Mouse (Mus musculus) MEL (cell line): ENCODE measurements around the gene Dlgap1. TPM values are rescaled to one million over a fixed set of nuclear protein-coding genes. Genes with fewer than 3 reads are reported as not detected.

Source experiments
- DNase-seq: peaks from one replicate; pipeline ENCODE4 v3.0.0; 2011; ENCODE audit warnings: low read depth, low spot score
- H3K27ac ChIP-seq: 2 replicates; pipeline ENCODE4 v1.5.1; 2012; ENCODE audit warnings: low read depth, mild to moderate bottlenecking, control low read depth, low read length, moderate library complexity; ENCODE audit not compliant: control insufficient read depth
- H3K27me3 ChIP-seq, 2 experiments: fragments of 150-350 bp in 1 of 2; sonication (generic) in 1 of 2; 2 replicates each; pipeline ENCODE4 v1.6.1; 2012; ENCODE audit warnings: low read length in 2 of 2, mild to moderate bottlenecking in 2 of 2, improper control_type of control experiment in 1 of 2, moderate library complexity in 1 of 2; ENCODE audit not compliant: insufficient read depth in 2 of 2, control insufficient read depth in 1 of 2
- H3K36me3 ChIP-seq, 2 experiments: 2 replicates each; pipeline ENCODE4 v1.6.1; 2012 to 2014; ENCODE audit warnings: low read length in 2 of 2, improper control_type of control experiment in 1 of 2, inconsistent platforms in 1 of 2, mild to moderate bottlenecking in 1 of 2; ENCODE audit not compliant: insufficient read depth in 2 of 2, control insufficient read depth in 1 of 2
- H3K4me1 ChIP-seq, 2 experiments: fragments of 150-350 bp in 1 of 2; sonication (generic) in 1 of 2; 2 replicates each; pipeline ENCODE4 v1.6.1; 2012; ENCODE audit warnings: low read length in 2 of 2, improper control_type of control experiment in 1 of 2, mild to moderate bottlenecking in 1 of 2; ENCODE audit not compliant: insufficient read depth in 2 of 2, control insufficient read depth in 1 of 2
- H3K4me3 ChIP-seq, 2 experiments: fragments of 150-350 bp in 1 of 2; sonication (generic) in 1 of 2; 2 replicates each; pipeline ENCODE4 v1.5.1; 2012; ENCODE audit warnings: low read depth in 2 of 2, low read length in 2 of 2, mild to moderate bottlenecking in 2 of 2, moderate library complexity in 2 of 2, control low read depth in 1 of 2, improper control_type of control experiment in 1 of 2; ENCODE audit not compliant: control insufficient read depth in 1 of 2, insufficient read depth in 1 of 2
- H3K79me2 ChIP-seq: 2 replicates; pipeline ENCODE4 v1.6.1; 2012; ENCODE audit warnings: mild to moderate bottlenecking, low read length, moderate library complexity; ENCODE audit not compliant: control insufficient read depth, poor library complexity, insufficient read depth
- H3K9ac ChIP-seq: 2 replicates; pipeline ENCODE4 v1.6.1; 2012; ENCODE audit warnings: low read depth, mild to moderate bottlenecking, control low read depth, low read length, moderate library complexity; ENCODE audit not compliant: control insufficient read depth, poor library complexity, severe bottlenecking
- H3K9me3 ChIP-seq: fragments of 150-350 bp; sonication (generic); replicated peaks from 2 replicates; pipeline ENCODE4 v1.6.1; 2012; ENCODE audit warnings: mild to moderate bottlenecking, low read length, improper control_type of control experiment, moderate library complexity; ENCODE audit not compliant: insufficient read depth
- CHD1 ChIP-seq: IDR thresholded peaks from 2 replicates; pipeline ENCODE4 v1.6.1; 2012; ENCODE audit warnings: low read depth, mild to moderate bottlenecking, inconsistent platforms, low read length, improper control_type of control experiment
- CTCF ChIP-seq, 3 experiments: IDR thresholded peaks in 2 of 3; conservative IDR thresholded peaks in 1 of 3; 2 replicates each; pipeline ENCODE4 v1.5.1; 2011 to 2012; ENCODE audit warnings: low read length in 3 of 3, low read depth in 2 of 3, mild to moderate bottlenecking in 2 of 3, improper control_type of control experiment in 1 of 3, inconsistent platforms in 1 of 3, mixed read lengths in 1 of 3, moderate library complexity in 1 of 3; ENCODE audit not compliant: control insufficient read depth in 1 of 3, insufficient read depth in 1 of 3, poor library complexity in 1 of 3, severe bottlenecking in 1 of 3
- ETS1 ChIP-seq: IDR thresholded peaks from 2 replicates; pipeline ENCODE4 v1.6.1; 2012; ENCODE audit warnings: low read depth, mild to moderate bottlenecking, inconsistent platforms, low read length, improper control_type of control experiment, moderate library complexity
- GABPA ChIP-seq: IDR thresholded peaks from 2 replicates; pipeline ENCODE4 v1.6.1; 2012; ENCODE audit warnings: low read depth, mild to moderate bottlenecking, inconsistent platforms, low read length, improper control_type of control experiment, moderate library complexity
- GATA1 ChIP-seq: IDR thresholded peaks from 2 replicates; pipeline ENCODE4 v1.6.1; 2011; ENCODE audit warnings: low read depth, low read length, improper control_type of control experiment
- HCFC1 ChIP-seq: IDR thresholded peaks from 2 replicates; pipeline ENCODE4 v1.6.1; 2012; ENCODE audit warnings: low read depth, mild to moderate bottlenecking, inconsistent platforms, low read length, improper control_type of control experiment, moderate library complexity
- JUND ChIP-seq: IDR thresholded peaks from 2 replicates; pipeline ENCODE4 v1.6.1; 2011; ENCODE audit warnings: low read depth, mild to moderate bottlenecking, improper control_type of control experiment, low read length
- MAFK ChIP-seq: IDR thresholded peaks from 2 replicates; pipeline ENCODE4 v1.6.1; 2011; ENCODE audit warnings: low read depth, mild to moderate bottlenecking, low read length, improper control_type of control experiment, borderline replicate concordance
- MAX ChIP-seq: IDR thresholded peaks from 2 replicates; pipeline ENCODE4 v1.6.1; 2011; ENCODE audit warnings: low read length, improper control_type of control experiment
- MAZ ChIP-seq: IDR thresholded peaks from 2 replicates; pipeline ENCODE4 v1.6.1; 2012; ENCODE audit warnings: low read depth, mild to moderate bottlenecking, inconsistent platforms, low read length, improper control_type of control experiment
- MXI1 ChIP-seq: IDR thresholded peaks from 2 replicates; pipeline ENCODE4 v1.6.1; 2011; ENCODE audit warnings: mild to moderate bottlenecking, low read depth, low read length, improper control_type of control experiment
- NRF1 ChIP-seq: IDR thresholded peaks from 2 replicates; pipeline ENCODE4 v1.6.1; 2014; ENCODE audit warnings: low read depth, mild to moderate bottlenecking, inconsistent platforms, low read length, improper control_type of control experiment, moderate library complexity; ENCODE audit not compliant: poor library complexity, insufficient read depth, severe bottlenecking
- POLR2AphosphoS2 ChIP-seq: IDR thresholded peaks from 2 replicates; pipeline ENCODE4 v1.6.1; 2011; ENCODE audit warnings: low read length, improper control_type of control experiment
- RAD21 ChIP-seq: IDR thresholded peaks from 2 replicates; pipeline ENCODE4 v1.6.1; 2011; ENCODE audit warnings: mild to moderate bottlenecking, low read depth, low read length, improper control_type of control experiment
- SIN3A ChIP-seq: IDR thresholded peaks from 2 replicates; pipeline ENCODE4 v1.6.1; 2012; ENCODE audit warnings: low read length, improper control_type of control experiment, inconsistent platforms
- TAL1 ChIP-seq: IDR thresholded peaks from 2 replicates; pipeline ENCODE4 v1.6.1; 2012; ENCODE audit warnings: mild to moderate bottlenecking, inconsistent platforms, low read length, moderate library complexity, mixed read lengths
- TBP ChIP-seq: IDR thresholded peaks from 2 replicates; pipeline ENCODE4 v1.8.0; 2011; ENCODE audit warnings: low read depth, low read length, improper control_type of control experiment
- UBTF ChIP-seq: IDR thresholded peaks from 2 replicates; pipeline ENCODE4 v1.6.1; 2012; ENCODE audit warnings: low read depth, mild to moderate bottlenecking, inconsistent platforms, low read length, improper control_type of control experiment, moderate library complexity, borderline replicate concordance; ENCODE audit not compliant: insufficient read depth
- USF1 ChIP-seq: IDR thresholded peaks from 2 replicates; pipeline ENCODE4 v1.6.1; 2014; ENCODE audit warnings: low read depth, mild to moderate bottlenecking, inconsistent platforms, low read length, improper control_type of control experiment, moderate library complexity
- USF2 ChIP-seq, 2 experiments: IDR thresholded peaks; 2 replicates each; pipeline ENCODE4 v1.6.1; 2011 to 2012; ENCODE audit warnings: improper control_type of control experiment in 2 of 2, low read length in 2 of 2, borderline replicate concordance in 1 of 2, inconsistent platforms in 1 of 2, low read depth in 1 of 2, mild to moderate bottlenecking in 1 of 2; ENCODE audit not compliant: insufficient read depth in 1 of 2
- ZC3H11A ChIP-seq: IDR thresholded peaks from 2 replicates; pipeline ENCODE4 v1.6.1; 2012; ENCODE audit warnings: low read depth, mild to moderate bottlenecking, inconsistent platforms, low read length, improper control_type of control experiment
- ZKSCAN1 ChIP-seq: IDR thresholded peaks from 2 replicates; pipeline ENCODE4 v1.6.1; 2012; ENCODE audit warnings: low read depth, mild to moderate bottlenecking, inconsistent platforms, low read length, improper control_type of control experiment, moderate library complexity
- polyA plus RNA-seq, 2 experiments: library from polyadenylated mRNA; stranded (reverse) in 1 of 2; unstranded in 1 of 2; fragments of >175 nt in 1 of 2; fragments of >200 nt in 1 of 2; gene quantifications; 2 replicates each; pipeline versions ENCODE4 v1.2.1 to v1.2.4; 2012; ENCODE audit warnings: low replicate concordance in 2 of 2, low read depth in 1 of 2; ENCODE audit not compliant: insufficient read length in 2 of 2, insufficient read depth in 1 of 2, missing spikeins in 1 of 2
- total RNA-seq: library from RNA; depleted of rRNA; stranded (reverse); fragments of 300-350 nt; gene quantifications from 2 replicates; pipeline ENCODE4 v1.2.3, GENCODE M21; 2012

Dlgap1 gene
- total and polyA plus RNA-seq, 3 experiments = 0.06 TPM; not detected in 2

DNA sequence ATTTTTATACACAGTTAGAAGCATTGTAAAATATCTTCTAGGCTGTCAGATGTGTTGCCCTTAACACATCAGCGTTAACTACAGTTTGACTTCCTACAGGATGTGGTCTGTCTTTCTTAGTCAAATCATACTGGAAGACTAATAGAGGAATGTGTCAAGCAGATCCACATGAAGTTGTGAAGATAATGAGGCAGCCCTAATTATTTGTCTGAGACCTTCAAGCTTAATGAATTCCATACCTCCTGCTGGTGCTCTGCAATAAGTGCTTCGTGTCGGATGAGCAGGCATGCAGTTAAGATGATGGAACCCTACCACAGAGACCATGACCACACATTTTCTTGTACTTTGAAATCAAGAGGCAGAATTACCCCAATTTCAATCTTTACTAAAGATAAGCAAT is 294.3 kb downstream of the Dlgap1 start:
- no peak for TF ChIP-seq RAD21
- no peak for TF ChIP-seq HCFC1
- no peak for TF ChIP-seq GATA1
- TF ChIP-seq USF2 (IDR thresholded peaks at IDR 0.05; ENCODE audit: borderline replicate concordance in 1 of 2, insufficient read depth in 1 of 2, low read depth in 1 of 2, low read length in 2 of 2) = no peak
- no peak for TF ChIP-seq CHD1
- TF ChIP-seq MAZ = no peak
- no peak for TF ChIP-seq NRF1
- TF ChIP-seq, all 39 proteins: peak for 0
- DNase-seq = no peak
- H3K79me2 ChIP-seq = no peaks in the 10 kb centered on the region
- H3K4me1 ChIP-seq = no peaks in the 10 kb centered on the region
- H3K9ac ChIP-seq = no peak overlapping the region
- no peaks in the 10 kb centered on the region for H3K9me3 ChIP-seq
- H3K27me3 ChIP-seq = no peaks in the 10 kb centered on the region
- no peak overlapping the region for H3K27ac ChIP-seq
- H3K36me3 ChIP-seq = no peaks in the 10 kb centered on the region
- no peak overlapping the region for H3K4me3 ChIP-seq

DNA sequence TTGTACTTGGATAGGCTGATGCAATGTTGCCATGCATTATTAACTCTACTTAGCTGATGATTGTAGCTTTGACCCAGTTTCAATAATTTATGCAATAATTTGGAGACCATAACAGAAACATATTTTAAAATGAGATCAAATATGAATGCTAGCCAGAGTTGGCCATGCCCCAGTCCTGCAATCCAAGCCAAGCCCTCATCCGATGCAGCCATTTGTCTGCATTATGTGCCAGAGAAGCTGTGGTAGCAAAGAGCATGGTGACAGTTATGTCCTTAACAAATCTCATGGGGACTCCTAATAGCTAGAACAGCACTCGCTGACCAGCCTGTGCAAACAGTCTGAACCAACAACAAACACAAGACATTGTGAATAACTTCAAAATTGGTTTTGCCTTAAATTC is 303.3 kb downstream of the Dlgap1 start:
- no peak overlapping the region for H3K9ac ChIP-seq
- no peak for DNase-seq
- H3K9me3 ChIP-seq = no peaks in the 10 kb centered on the region
- no peak overlapping the region for H3K27ac ChIP-seq
- TF ChIP-seq USF1 = no peak
- no peak for TF ChIP-seq MXI1
- TF ChIP-seq MAFK = no peak
- no peak for TF ChIP-seq ETS1
- TF ChIP-seq UBTF = no peak
- no peak for TF ChIP-seq SIN3A
- TF ChIP-seq ZC3H11A = no peak
- TF ChIP-seq JUND = no peak
- TF ChIP-seq TBP = no peak
- no peak for TF ChIP-seq POLR2AphosphoS2
- TF ChIP-seq GABPA = no peak
- no peak for TF ChIP-seq ZKSCAN1
- no peak for TF ChIP-seq MAX
- TF ChIP-seq TAL1 = no peak
- no peak for TF ChIP-seq CTCF (IDR thresholded peaks at IDR 0.05 in 2 of 3, conservative IDR thresholded peaks at IDR 0.05 in 1 of 3; ENCODE audit: control insufficient read depth in 1 of 3, insufficient read depth in 1 of 3, low read depth in 2 of 3, low read length in 3 of 3, poor library complexity in 1 of 3, severe bottlenecking in 1 of 3)
- TF ChIP-seq, all 39 proteins: peak for 0
- Histone ChIP-seq H3K27me3 (no peaks in the 10 kb centered on the region), H3K79me2 (no peaks in the 10 kb centered on the region), H3K4me3 (no peak overlapping the region), H3K36me3 (no peaks in the 10 kb centered on the region), H3K4me1 (no peaks in the 10 kb centered on the region)
